Mouse (Mus musculus) splenic B cell, adult 2 months (primary cell): ENCODE data around the gene 0610010F05Rik.
A peak's percentile ranks its signal among the peaks of the same experiment; 100 is the strongest.
"Not testable (repeated sequence)": the region's sequence is repeated elsewhere in the genome, so short reads cannot be mapped to it uniquely, and the experiment has no call there.

Experiments
- DNase-seq: peaks from one replicate; pipeline ENCODE4 v3.0.0-alpha.2; 2011; ENCODE audit warnings: low read depth, low spot score
- H3K27me3 ChIP-seq: 2 replicates; pipeline ENCODE4 v1.6.1; 2012; ENCODE audit warnings: mild to moderate bottlenecking, low read length, moderate library complexity, mixed read lengths; ENCODE audit not compliant: control insufficient read depth, poor library complexity, insufficient read depth, severe bottlenecking
- H3K36me3 ChIP-seq: 2 replicates; pipeline ENCODE4 v1.6.1; 2012; ENCODE audit warnings: mild to moderate bottlenecking, low read length, moderate library complexity, mixed read lengths; ENCODE audit not compliant: control insufficient read depth, poor library complexity, insufficient read depth, severe bottlenecking

Gene 0610010F05Rik

GRCm38 (mm10) chr11:23647431-23647830 is 14.0 kb upstream of the 0610010F05Rik start:
- Histone ChIP-seq H3K27me3 (no peaks in the 10 kb centered on the region), H3K36me3 (0 out of 2 replicates have a peak, but pooled peaks cover 2% of the 10 kb centered on the region)
- DNase-seq = no peak

- no peaks in the 10 kb centered on the region for H3K36me3 ChIP-seq
- no peaks in the 10 kb centered on the region for H3K27me3 ChIP-seq
- no peak for DNase-seq
Observed at GRCm38 (mm10) chr11:23634573-23634972, 1.1 kb upstream of the 0610010F05Rik start.

DNA sequence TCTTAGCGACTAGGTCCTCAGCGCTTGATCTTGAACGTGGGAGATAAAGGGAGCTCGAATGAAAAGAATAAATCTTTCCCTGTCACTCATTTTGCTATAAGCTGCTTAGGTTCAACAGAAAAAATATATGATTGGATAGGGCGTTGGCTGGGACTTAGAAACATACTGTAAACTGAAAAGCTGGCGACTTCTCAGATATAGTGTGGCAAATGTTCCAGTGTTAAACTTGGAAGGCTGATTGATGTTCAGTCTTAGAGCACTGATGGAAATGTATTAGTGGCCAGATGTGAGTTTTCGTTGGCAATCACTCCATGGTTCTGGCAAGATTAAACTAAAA is 408 bp upstream of the 0610010F05Rik start:
- Histone ChIP-seq H3K27me3 (no peaks in the 10 kb centered on the region), H3K36me3 (no peaks in the 10 kb centered on the region)
- DNase-seq = no peak

DNA sequence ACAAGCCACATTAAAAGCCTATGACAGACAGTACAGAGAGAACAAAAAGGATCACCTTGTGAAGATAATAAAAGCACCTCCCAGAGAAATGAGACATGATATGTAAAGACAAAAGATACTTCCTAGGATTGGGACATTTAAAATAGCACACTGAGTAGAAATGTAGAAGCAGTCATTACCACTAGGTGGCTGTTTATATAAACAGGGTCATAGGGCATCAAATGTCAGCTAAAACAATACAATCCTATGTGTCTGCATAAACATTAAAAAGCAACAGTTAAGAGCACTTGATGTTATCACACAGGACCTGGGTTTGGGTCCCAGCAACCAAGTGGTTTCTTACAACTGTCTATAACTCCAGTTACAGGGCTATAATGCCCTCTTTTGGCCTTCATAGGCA is 2.8 kb downstream of the 0610010F05Rik start:
- DNase-seq = peak; percentile 26

GRCm38 (mm10) chr11:23618995-23619394 is 14.4 kb downstream of the 0610010F05Rik start:
- no peaks in the 10 kb centered on the region for H3K36me3 ChIP-seq
- DNase-seq = no peak

More for the DNA sequence above, 2.8 kb downstream of the 0610010F05Rik start:
- Histone ChIP-seq H3K36me3 (no peaks in the 10 kb centered on the region), H3K27me3 (no peaks in the 10 kb centered on the region)

GRCm38 (mm10) chr11:23614546-23614945 is 18.9 kb downstream of the 0610010F05Rik start:
- Histone ChIP-seq H3K27me3 (no peaks in the 10 kb centered on the region), H3K36me3 (no peaks in the 10 kb centered on the region)
- DNase-seq = no peak

More at GRCm38 (mm10) chr11:23618995-23619394, 14.4 kb downstream of the 0610010F05Rik start:
- H3K27me3 ChIP-seq = no peaks in the 10 kb centered on the region

DNA sequence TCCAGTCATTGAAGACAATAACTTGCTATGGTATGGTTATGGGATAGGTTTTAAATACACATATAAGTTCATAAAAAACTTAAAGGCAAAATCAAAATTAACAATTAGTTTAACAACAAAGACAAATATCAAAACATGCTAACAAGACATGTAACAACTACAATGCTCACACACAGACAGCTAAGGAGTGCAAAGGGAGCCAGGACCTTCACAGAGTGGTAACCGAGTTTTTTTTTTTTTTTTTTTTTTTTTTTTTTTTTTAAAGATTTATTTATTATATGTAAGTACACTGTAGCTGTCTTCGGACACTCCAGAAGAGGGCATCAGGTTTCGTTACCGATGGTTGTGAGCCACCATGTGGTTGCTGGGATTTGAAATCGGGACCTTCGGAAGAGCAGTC is 26.1 kb downstream of the 0610010F05Rik start:
- not testable (repeated sequence) for DNase-seq, H3K36me3 ChIP-seq, H3K27me3 ChIP-seq

- Histone ChIP-seq H3K36me3 (no peaks in the 10 kb centered on the region), H3K27me3 (no peaks in the 10 kb centered on the region)
- DNase-seq = no peak
Observed at GRCm38 (mm10) chr11:23570130-23570529, 63.3 kb downstream of the 0610010F05Rik start.

DNA sequence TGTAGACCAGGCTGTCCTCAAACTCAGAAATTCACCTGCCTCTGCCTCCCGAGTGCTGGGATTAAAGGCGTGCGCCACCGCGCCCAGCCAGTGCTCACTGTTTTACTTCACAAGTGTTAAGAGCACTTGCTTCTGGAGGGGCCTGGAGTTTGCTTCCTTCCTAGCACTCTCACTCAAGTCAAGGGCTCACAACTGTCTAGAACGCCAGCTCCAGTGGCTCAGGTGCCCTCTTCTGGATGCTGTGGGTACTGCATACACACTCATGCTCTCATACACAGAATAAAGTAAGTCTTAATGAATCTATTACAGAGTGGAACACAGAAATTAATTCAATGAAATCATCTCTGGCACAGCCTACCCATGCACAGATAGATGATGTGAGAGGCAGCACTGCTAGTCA is 67.7 kb downstream of the 0610010F05Rik start:
- no peaks in the 10 kb centered on the region for H3K36me3 ChIP-seq
- peak; percentile 78 for DNase-seq
- H3K27me3 ChIP-seq = no peaks in the 10 kb centered on the region

GRCm38 (mm10) chr11:23557039-23557630 is 76.3 kb downstream of the 0610010F05Rik start:
- Histone ChIP-seq H3K36me3 (no peaks in the 10 kb centered on the region), H3K27me3 (no peaks in the 10 kb centered on the region)
- DNase-seq = no peak

DNA sequence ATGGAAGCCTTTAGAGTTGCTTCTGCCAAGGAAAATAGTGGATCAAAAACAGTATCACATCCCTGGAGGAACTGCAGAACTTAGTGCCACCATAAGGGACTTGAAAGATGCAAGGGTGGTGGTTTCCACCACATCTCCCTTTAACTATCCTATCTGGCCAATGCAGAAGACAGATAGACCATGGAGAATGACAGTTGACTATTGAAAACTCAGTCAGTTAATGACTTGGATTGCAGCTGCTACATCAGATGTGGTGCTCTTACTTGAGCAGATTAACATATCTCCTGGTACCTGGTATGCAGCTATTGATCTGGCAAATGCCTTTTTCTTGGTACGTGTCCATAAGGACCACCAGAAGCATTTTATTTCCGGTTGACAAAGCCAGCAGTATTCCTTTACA is 96.0 kb downstream of the 0610010F05Rik start:
- no peaks in the 10 kb centered on the region for H3K36me3 ChIP-seq
- H3K27me3 ChIP-seq = no peaks in the 10 kb centered on the region
- DNase-seq = no peak

GRCm38 (mm10) chr11:23520473-23521205 is 112.8 kb downstream of the 0610010F05Rik start, which contains the start of gene 1700093K21Rik:
Gene 1700093K21Rik, minus strand, starts transcription at chr11:23521155.
- DNase-seq = no peak
- Histone ChIP-seq H3K27me3 (no peaks in the 10 kb centered on the region), H3K36me3 (no peaks in the 10 kb centered on the region)

DNA sequence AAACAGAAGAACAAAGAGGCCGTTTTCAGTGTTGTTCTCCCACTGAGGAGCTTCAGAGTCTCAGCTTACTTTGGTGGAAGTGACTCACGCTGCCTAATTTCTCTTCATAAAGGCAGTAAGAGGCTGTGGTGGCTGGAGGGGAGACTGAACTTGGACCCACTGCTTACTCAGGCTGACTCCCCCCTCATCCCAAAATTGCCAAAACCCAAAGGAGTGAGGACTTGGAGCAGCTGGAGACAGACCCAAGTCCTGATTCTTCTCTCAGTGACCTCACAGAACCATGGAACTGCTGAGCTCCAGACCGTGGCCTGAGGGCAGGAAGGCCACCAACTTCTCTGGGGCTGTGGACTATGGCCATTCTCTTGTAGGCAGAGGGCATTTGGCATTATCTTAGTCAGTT is 114.5 kb downstream of the 0610010F05Rik start:
- H3K27me3 ChIP-seq = no peaks in the 10 kb centered on the region
- DNase-seq = no peak
- H3K36me3 ChIP-seq = no peaks in the 10 kb centered on the region

DNA sequence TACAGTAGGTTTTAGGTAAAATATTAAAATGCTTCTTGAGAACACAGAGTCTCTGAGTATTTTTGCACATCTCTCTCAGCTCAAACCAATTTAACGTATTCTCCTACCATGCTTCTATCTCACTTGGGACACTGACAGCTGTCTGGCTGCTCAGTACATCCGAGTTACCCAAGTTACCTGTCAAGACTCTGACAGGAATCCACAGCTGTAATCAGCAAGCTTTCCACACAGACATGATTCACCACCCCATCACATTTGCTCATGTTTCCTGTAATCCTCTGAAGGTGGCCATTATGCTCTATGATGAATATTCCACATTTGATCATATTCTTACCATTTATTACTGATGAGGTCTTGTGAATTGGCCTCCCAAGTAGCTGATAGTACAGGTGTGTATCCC is 118.1 kb downstream of the 0610010F05Rik start:
- Histone ChIP-seq H3K27me3 (no peaks in the 10 kb centered on the region), H3K36me3 (no peaks in the 10 kb centered on the region)
- DNase-seq = no peak
